Mouse (Mus musculus) olfactory bulb, adult 2 months (tissue): ENCODE data around the gene Nprl3.
"Not testable (repeated sequence)": the region's sequence is repeated elsewhere in the genome, so short reads cannot be mapped to it uniquely, and the experiment has no call there.

Experiments
- CTCF ChIP-seq: fragments of 200-500 bp; IDR thresholded peaks from 2 replicates; pipeline ENCODE4 v1.5.1; 2012; ENCODE audit warnings: low read depth, mild to moderate bottlenecking, low read length, moderate library complexity; ENCODE audit not compliant: insufficient read depth
- POLR2A ChIP-seq: fragments of 200-500 bp; IDR thresholded peaks from 2 replicates; pipeline ENCODE4 v1.6.1; 2012; ENCODE audit warnings: mild to moderate bottlenecking, low read depth, low read length, moderate library complexity; ENCODE audit not compliant: insufficient read depth

DNA sequence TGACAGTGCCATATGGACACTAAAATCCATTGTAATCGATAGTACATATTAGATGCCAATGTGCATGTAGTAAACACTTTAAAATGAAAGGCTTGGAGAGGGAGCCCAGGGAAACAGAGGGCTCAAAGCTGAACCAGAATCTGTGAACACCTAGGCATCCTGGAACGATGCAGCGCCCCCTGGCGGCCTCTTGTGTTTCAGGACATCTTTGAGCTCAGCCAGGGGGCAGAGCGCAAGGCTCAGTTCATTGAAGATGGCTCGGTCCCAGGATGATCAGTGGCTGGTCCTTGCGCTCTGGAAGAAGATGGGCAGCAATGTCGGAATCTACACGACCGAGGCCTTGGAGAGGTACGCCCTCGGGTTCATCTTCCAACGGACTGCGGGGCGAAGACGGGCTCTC, 32.4 kb upstream of the Nprl3 start, which contains the start of gene Hbq1a:
- peak; percentile 66; the same call in 1 of the 2 replicates for TF ChIP-seq CTCF
- not testable (repeated sequence) for TF ChIP-seq POLR2A
